Mouse (Mus musculus) myocyte (in vitro differentiated cells): ENCODE results near the gene Gm9732.
"Not testable (repeated sequence)": the region's sequence is repeated elsewhere in the genome, so short reads cannot be mapped to it uniquely, and the experiment has no call there.

Experiments used
- CEBPB ChIP-seq: IDR thresholded peaks from 2 replicates; pipeline ENCODE4 v1.6.1; 2011; ENCODE audit warnings: mild to moderate bottlenecking, moderate library complexity; ENCODE audit not compliant: poor library complexity, insufficient read depth, severe bottlenecking
- MAX ChIP-seq: IDR thresholded peaks from one replicate; pipeline ENCODE4 v1.6.1; 2011; ENCODE audit warnings: low read depth, mild to moderate bottlenecking, control low read depth
- MYOD1 ChIP-seq, 3 experiments: IDR thresholded peaks; one replicate each; pipeline ENCODE4 v1.6.1; 2011; ENCODE audit warnings: control low read depth in 2 of 3, low read depth in 2 of 3, mild to moderate bottlenecking in 2 of 3, moderate library complexity in 1 of 3; ENCODE audit not compliant: insufficient read length in 2 of 3, control insufficient read depth in 1 of 3
- MYOG ChIP-seq, 3 experiments: IDR thresholded peaks; one replicate each; pipeline ENCODE4 v1.6.1; 2011; ENCODE audit warnings: control low read depth in 2 of 3, low read depth in 2 of 3, mild to moderate bottlenecking in 2 of 3; ENCODE audit not compliant: insufficient read length in 2 of 3, control insufficient read depth in 1 of 3, insufficient read depth in 1 of 3
- POLR2A ChIP-seq: IDR thresholded peaks from one replicate; pipeline ENCODE4 v1.6.1; 2011; ENCODE audit warnings: low read depth, mild to moderate bottlenecking, control low read depth, moderate library complexity; ENCODE audit not compliant: insufficient read length
- POLR2AphosphoS2 ChIP-seq: IDR thresholded peaks from one replicate; pipeline ENCODE4 v1.6.1; 2011; ENCODE audit warnings: low read depth, control low read depth; ENCODE audit not compliant: insufficient read length
- REST ChIP-seq: IDR thresholded peaks from one replicate; pipeline ENCODE4 v1.6.1; 2011; ENCODE audit warnings: mild to moderate bottlenecking, control low read depth, moderate library complexity; ENCODE audit not compliant: insufficient read depth, insufficient read length
- TCF12 ChIP-seq: IDR thresholded peaks from one replicate; pipeline ENCODE4 v1.6.1; 2011; ENCODE audit warnings: mild to moderate bottlenecking, control low read depth; ENCODE audit not compliant: poor library complexity, insufficient read depth, severe bottlenecking
- USF1 ChIP-seq: IDR thresholded peaks from one replicate; pipeline ENCODE4 v1.6.1; 2011; ENCODE audit warnings: low read depth, mild to moderate bottlenecking, control low read depth, moderate library complexity

DNA sequence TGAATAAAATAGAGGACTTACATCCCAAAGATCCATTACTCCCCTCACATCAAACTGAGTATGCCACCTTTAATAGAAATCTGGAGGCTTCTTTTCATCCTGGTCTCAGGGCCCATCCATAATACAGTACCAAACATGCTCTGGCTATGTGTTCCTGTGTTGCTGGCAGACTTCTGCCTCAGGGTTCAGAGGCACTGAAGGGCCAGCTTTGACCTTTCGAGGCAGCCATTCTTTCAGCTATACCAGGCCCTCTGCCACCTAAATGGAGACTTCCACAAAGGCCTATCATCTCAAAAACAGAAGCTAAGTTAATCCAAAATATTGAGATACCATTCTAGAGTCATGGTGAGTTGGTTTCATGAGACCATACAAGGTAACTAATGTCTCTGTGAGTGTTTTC, 18.3 kb upstream of the Gm9732 start:
- not testable (repeated sequence) for TF ChIP-seq POLR2A; POLR2AphosphoS2; MYOD1 (IDR thresholded peaks at IDR 0.05; ENCODE audit: control insufficient read depth in 1 of 3, insufficient read length in 2 of 3, low read depth in 2 of 3); MAX; USF1; REST; MYOG (IDR thresholded peaks at IDR 0.05; ENCODE audit: control insufficient read depth in 1 of 3, insufficient read depth in 1 of 3, insufficient read length in 2 of 3, low read depth in 2 of 3); TCF12; CEBPB
